Mouse (Mus musculus) cerebellum, adult 2 months (tissue): ENCODE measurements around the gene Trappc6a. TPM values are rescaled to one million over a fixed set of nuclear protein-coding genes. Genes with fewer than 3 reads are reported as not detected.

ENCODE experiments used
- DNase-seq, 2 experiments: peaks; one replicate each; pipeline ENCODE4 v3.0.0; 2021
- H3K27ac ChIP-seq: fragments of 200-500 bp; 2 replicates; pipeline ENCODE4 v1.5.1; 2012; ENCODE audit warnings: low read length, control low read depth, inconsistent platforms; ENCODE audit not compliant: insufficient read depth
- H3K27me3 ChIP-seq: fragments of 200-500 bp; 2 replicates; pipeline ENCODE4 v1.6.1; 2012; ENCODE audit warnings: inconsistent platforms, mild to moderate bottlenecking, low read length, moderate library complexity; ENCODE audit not compliant: control insufficient read depth, insufficient read depth
- H3K4me1 ChIP-seq: fragments of 200-500 bp; 2 replicates; pipeline ENCODE4 v1.6.1; 2011; ENCODE audit warnings: low read length; ENCODE audit not compliant: control insufficient read depth, insufficient read depth
- H3K4me3 ChIP-seq: fragments of 200-500 bp; replicated peaks from 2 replicates; pipeline ENCODE3; 2011; ENCODE audit warnings: mild to moderate bottlenecking, low read depth, low read length, control low read depth; ENCODE audit not compliant: insufficient read depth
- CTCF ChIP-seq: fragments of 200-500 bp; IDR thresholded peaks from 2 replicates; pipeline ENCODE4 v1.5.1; 2011; ENCODE audit warnings: low read depth, mild to moderate bottlenecking, control low read depth, low read length, moderate library complexity, borderline replicate concordance; ENCODE audit not compliant: insufficient read depth
- POLR2A ChIP-seq: fragments of 200-500 bp; IDR thresholded peaks from 2 replicates; pipeline ENCODE4 v1.6.1; 2011; ENCODE audit warnings: low read length, control low read depth, borderline replicate concordance; ENCODE audit not compliant: insufficient read depth
- WGBS: fragments of 180-500 bp; shearing (Covaris S2); methylation state at CpG from one replicate; pipeline ENCODE4 v1.1.7; 2018; 5-methylcytosine and 5-hydroxymethylcytosine counted together
- polyA plus RNA-seq: library from polyadenylated mRNA; depleted of rRNA; stranded (reverse); fragments of >200 nt; gene quantifications from 2 replicates; pipeline ENCODE4 v1.2.3, GENCODE M21; 2012

Trappc6a gene
- polyA plus RNA-seq, 1 experiment: 23.0 TPM

- Histone ChIP-seq H3K27me3 (peaks cover 3% of the 10 kb centered on the region; the same call in 1 of the 2 replicates), H3K4me1 (peaks cover 21% of the 10 kb centered on the region), H3K4me3 (no peak overlapping the region), H3K27ac (no peak overlapping the region)
- TF ChIP-seq CTCF (no peak), POLR2A (no peak)
- 16% methylated on average over 23 of the region's 23 CpGs for WGBS
- no peak for DNase-seq
Measured at GRCm38 (mm10) chr7:19520032-19520431, 11.8 kb downstream of the Trappc6a start.

- Histone ChIP-seq H3K27ac (no peak overlapping the region), H3K4me3 (no peak overlapping the region), H3K27me3 (peaks cover 3% of the 10 kb centered on the region; the same call in 1 of the 2 replicates), H3K4me1 (peaks cover 15% of the 10 kb centered on the region)
- no peak for DNase-seq
- no peak for TF ChIP-seq POLR2A
- TF ChIP-seq CTCF: no peak
- 3% methylated on average over 72 of the region's 72 CpGs for WGBS
Measured at GRCm38 (mm10) chr7:19523017-19523756, 15.0 kb downstream of the Trappc6a start.

- Histone ChIP-seq H3K4me3 (no peak overlapping the region), H3K27ac (no peak overlapping the region), H3K4me1 (peaks cover 15% of the 10 kb centered on the region), H3K27me3 (peaks cover 3% of the 10 kb centered on the region; the same call in 1 of the 2 replicates)
- TF ChIP-seq CTCF: peak; percentile 16; the same call in 1 of the 2 replicates
- TF ChIP-seq POLR2A: no peak
- peak in 1 of 2 experiments; percentile 44 for DNase-seq
- under 1% methylated on average over 64 of the region's 64 CpGs for WGBS
Measured at GRCm38 (mm10) chr7:19523757-19524419, 15.7 kb downstream of the Trappc6a start.

- Histone ChIP-seq H3K27me3 (peaks cover 3% of the 10 kb centered on the region; the same call in 1 of the 2 replicates), H3K27ac (no peak overlapping the region)
Measured at GRCm38 (mm10) chr7:19524420-19525104, 16.4 kb downstream of the Trappc6a start.

GRCm38 (mm10) chr7:19525105-19525481 lies 16.9 kb downstream of the Trappc6a start:
- TF ChIP-seq POLR2A: no peak
- no peak for TF ChIP-seq CTCF
- Histone ChIP-seq H3K4me3 (no peak overlapping the region), H3K4me1 (peaks cover 15% of the 10 kb centered on the region), H3K27me3 (peaks cover 3% of the 10 kb centered on the region; the same call in 1 of the 2 replicates), H3K27ac (no peak overlapping the region)
- WGBS: 50% methylated on average over 2 of the region's 2 CpGs
- no peak for DNase-seq

More at GRCm38 (mm10) chr7:19524420-19525104, 16.4 kb downstream of the Trappc6a start:
- WGBS: 15% methylated on average over 24 of the region's 24 CpGs
- Histone ChIP-seq H3K4me3 (no peak overlapping the region), H3K4me1 (peaks cover 15% of the 10 kb centered on the region)
- TF ChIP-seq POLR2A (no peak), CTCF (no peak)
- no peak for DNase-seq

- Histone ChIP-seq H3K27me3 (no peaks in the 10 kb centered on the region), H3K4me3 (no peak overlapping the region), H3K4me1 (peaks cover 10% of the 10 kb centered on the region), H3K27ac (no peak overlapping the region)
- TF ChIP-seq POLR2A (no peak), CTCF (no peak)
- no peak for DNase-seq
- 74% methylated on average over 10 of the region's 10 CpGs for WGBS
Measured at GRCm38 (mm10) chr7:19531077-19531476, 22.9 kb downstream of the Trappc6a start.

- DNase-seq: no peak
- Histone ChIP-seq H3K27ac (no peak overlapping the region), H3K4me3 (no peak overlapping the region), H3K4me1 (peaks cover 20% of the 10 kb centered on the region), H3K27me3 (no peaks in the 10 kb centered on the region)
- TF ChIP-seq POLR2A (no peak), CTCF (no peak)
- WGBS: 34% methylated on average over 14 of the region's 14 CpGs
Measured at GRCm38 (mm10) chr7:19532240-19532639, 24.0 kb downstream of the Trappc6a start.

- TF ChIP-seq POLR2A (no peak), CTCF (no peak)
- WGBS: 82% methylated on average over 10 of the region's 10 CpGs
- Histone ChIP-seq H3K4me3 (no peak overlapping the region), H3K4me1 (peaks cover 25% of the 10 kb centered on the region), H3K27ac (no peak overlapping the region), H3K27me3 (no peaks in the 10 kb centered on the region)
- no peak for DNase-seq
Measured at GRCm38 (mm10) chr7:19534676-19535075, 26.5 kb downstream of the Trappc6a start.
